Mouse (Mus musculus): Measurements from ENCODE around the gene Sycp3. TPM values are rescaled to one million over a fixed set of nuclear protein-coding genes. Genes with fewer than 3 reads are reported as not detected.

Sycp3 gene
- total and polyA plus RNA-seq, 2 experiments from 2014 or later: 0.57 to 1.0 TPM

DNA sequence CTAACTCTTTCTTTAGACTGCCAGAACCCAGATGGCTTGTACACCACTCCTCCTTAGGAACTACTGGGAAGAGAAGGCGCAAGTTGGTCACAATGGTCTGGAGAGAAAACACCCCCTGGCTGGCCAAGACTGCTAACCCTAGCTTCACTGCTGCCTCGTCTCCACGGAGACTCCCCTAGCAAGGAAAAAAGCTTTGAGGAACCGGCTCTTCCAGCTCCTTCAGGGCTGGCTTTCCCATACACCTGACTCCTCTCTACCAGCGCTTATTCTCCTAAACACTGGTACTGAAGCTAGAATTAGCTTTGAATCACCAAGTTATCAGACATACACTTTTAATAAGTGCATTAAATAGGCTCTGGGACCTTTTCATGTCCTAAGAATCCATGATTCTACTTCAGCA is 40.6 kb downstream of the Sycp3 start:
- ATAC-seq (no peak), DNase-seq (no peak)
- no peak overlapping the region for H3K9ac ChIP-seq
- no peak for TF ChIP-seq CTCF (IDR thresholded peaks at IDR 0.05; ENCODE audit: low read depth)
- H3K4me1 ChIP-seq (ENCODE audit: insufficient read depth): peaks cover 4% of the 10 kb centered on the region; the same call in 1 of the 2 replicates
- no peaks in the 10 kb centered on the region for H3K36me3 ChIP-seq (ENCODE audit: insufficient read depth)
- no peak overlapping the region for H3K4me3 ChIP-seq (ENCODE audit: low read depth, low read length)
- H3K9me3 ChIP-seq (ENCODE audit: low read length): no peaks in the 10 kb centered on the region
- no peak overlapping the region for H3K27ac ChIP-seq (ENCODE audit: low read depth, low read length)
- no peaks in the 10 kb centered on the region for H3K27me3 ChIP-seq (ENCODE audit: insufficient read depth, low read length)
- H3K4me2 ChIP-seq (ENCODE audit: low read depth): no peak overlapping the region
- 75% methylated on average over 5 of the region's 5 CpGs for WGBS

DNA sequence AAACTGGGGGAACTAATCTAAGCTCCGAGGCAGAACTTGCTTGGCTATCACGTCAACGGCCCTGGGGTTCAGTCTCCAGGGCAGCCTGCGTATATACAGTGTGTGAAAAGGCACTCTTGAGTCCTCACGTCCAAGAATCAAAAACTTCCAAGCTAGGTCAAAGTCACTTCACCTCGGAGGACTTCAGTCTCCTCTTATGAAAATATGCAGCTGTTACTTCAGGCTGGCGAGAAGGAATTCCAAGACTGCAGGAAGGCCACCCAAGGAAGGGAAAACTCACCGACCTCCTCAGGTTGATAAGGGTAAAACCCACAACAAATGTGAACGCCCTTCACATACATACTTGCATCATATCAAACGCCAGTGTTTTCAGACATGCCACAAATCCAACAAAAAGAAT is 42.0 kb downstream of the Sycp3 start:
- H3K4me2 ChIP-seq (ENCODE audit: low read depth): no peak overlapping the region
- H3K4me3 ChIP-seq (ENCODE audit: low read depth, low read length): no peak overlapping the region
- 91% methylated on average over 10 of the region's 10 CpGs for WGBS
- H3K27ac ChIP-seq (ENCODE audit: low read depth, low read length): no peak overlapping the region
- no peak for DNase-seq
- no peak overlapping the region for H3K9ac ChIP-seq
- ATAC-seq: no peak
- H3K27me3 ChIP-seq (ENCODE audit: insufficient read depth, low read length): no peaks in the 10 kb centered on the region
- peaks cover 4% of the 10 kb centered on the region; the same call in 1 of the 2 replicates for H3K4me1 ChIP-seq (ENCODE audit: insufficient read depth)
- H3K9me3 ChIP-seq (ENCODE audit: low read length): no peaks in the 10 kb centered on the region
- TF ChIP-seq CTCF (IDR thresholded peaks at IDR 0.05; ENCODE audit: low read depth): no peak
- no peaks in the 10 kb centered on the region for H3K36me3 ChIP-seq (ENCODE audit: insufficient read depth)

- Histone ChIP-seq H3K4me1 (ENCODE audit: insufficient read depth) (peaks cover 4% of the 10 kb centered on the region; the same call in 1 of the 2 replicates), H3K9ac (no peak overlapping the region), H3K4me3 (ENCODE audit: low read depth, low read length) (no peak overlapping the region; the same call in 1 of the 2 replicates), H3K27ac (ENCODE audit: low read depth, low read length) (no peak overlapping the region), H3K36me3 (ENCODE audit: insufficient read depth) (no peaks in the 10 kb centered on the region), H3K27me3 (ENCODE audit: insufficient read depth, low read length) (no peaks in the 10 kb centered on the region), H3K4me2 (ENCODE audit: low read depth) (peak overlapping the region; percentile 73), H3K9me3 (ENCODE audit: low read length) (no peaks in the 10 kb centered on the region)
- 42% methylated on average over 13 of the region's 13 CpGs for WGBS
- no peak for TF ChIP-seq CTCF (IDR thresholded peaks at IDR 0.05; ENCODE audit: low read depth)
- ATAC-seq (no peak), DNase-seq (peak; percentile 21)
Observed at GRCm38 (mm10) chr10:88501886-88502765, 42.8 kb downstream of the Sycp3 start.

GRCm38 (mm10) chr10:88502919-88503318 is 43.5 kb downstream of the Sycp3 start:
- no peaks in the 10 kb centered on the region for H3K27me3 ChIP-seq (ENCODE audit: insufficient read depth, low read length)
- peak overlapping the region; percentile 73 for H3K4me2 ChIP-seq (ENCODE audit: low read depth)
- 44% methylated on average over 4 of the region's 4 CpGs for WGBS
- H3K9ac ChIP-seq: peak overlapping the region; percentile 91
- H3K27ac ChIP-seq (ENCODE audit: low read depth, low read length): peak overlapping the region; percentile 80; the same call in 1 of the 2 replicates
- ATAC-seq (no peak), DNase-seq (no peak)
- peaks cover 4% of the 10 kb centered on the region; the same call in 1 of the 2 replicates for H3K4me1 ChIP-seq (ENCODE audit: insufficient read depth)
- no peak for TF ChIP-seq CTCF (IDR thresholded peaks at IDR 0.05; ENCODE audit: low read depth)
- H3K9me3 ChIP-seq (ENCODE audit: low read length): no peaks in the 10 kb centered on the region
- H3K36me3 ChIP-seq (ENCODE audit: insufficient read depth): no peaks in the 10 kb centered on the region
- peak overlapping the region; percentile 82 for H3K4me3 ChIP-seq (ENCODE audit: low read depth, low read length)

GRCm38 (mm10) chr10:88503421-88504314 is 44.3 kb downstream of the Sycp3 start, which contains the start of gene Chpt1:
Chpt1 (minus strand) TSS chr10:88504073.
- ATAC-seq (peak; percentile 93), DNase-seq (peak; percentile 84)
- no peaks in the 10 kb centered on the region for H3K9me3 ChIP-seq (ENCODE audit: low read length)
- peak within 1 kb of the TSS; percentile 91 for H3K9ac ChIP-seq
- peak within 1 kb of the TSS; percentile 82 for H3K4me3 ChIP-seq (ENCODE audit: low read depth, low read length)
- peak within 1 kb of the TSS; percentile 73 for H3K4me2 ChIP-seq (ENCODE audit: low read depth)
- H3K27ac ChIP-seq (ENCODE audit: low read depth, low read length): peak within 1 kb of the TSS; percentile 80
- 0 out of 2 replicates have a peak, but pooled peaks have one; percentile 29 for TF ChIP-seq CTCF (IDR thresholded peaks at IDR 0.05; ENCODE audit: low read depth)
- H3K4me1 ChIP-seq (ENCODE audit: insufficient read depth): peaks cover 4% of the 10 kb centered on the region; the same call in 1 of the 2 replicates
- 6% methylated on average over 60 of the region's 80 CpGs for WGBS
- H3K27me3 ChIP-seq (ENCODE audit: insufficient read depth, low read length): no peaks in the 10 kb centered on the region
- H3K36me3 ChIP-seq (ENCODE audit: insufficient read depth): no peaks in the 10 kb centered on the region

GRCm38 (mm10) chr10:88504481-88504880 is 45.1 kb downstream of the Sycp3 start:
- no peaks in the 10 kb centered on the region for H3K36me3 ChIP-seq (ENCODE audit: insufficient read depth)
- H3K4me3 ChIP-seq (ENCODE audit: low read depth, low read length): peak overlapping the region; percentile 82; the same call in 1 of the 2 replicates
- no peak for ATAC-seq

More at GRCm38 (mm10) chr10:88504481-88504880, 45.1 kb downstream of the Sycp3 start:
- Histone ChIP-seq H3K9ac (0 out of 2 replicates have a peak overlapping the region, but pooled peaks have one; percentile 91), H3K4me1 (ENCODE audit: insufficient read depth) (peaks cover 4% of the 10 kb centered on the region; the same call in 1 of the 2 replicates), H3K9me3 (ENCODE audit: low read length) (no peaks in the 10 kb centered on the region), H3K27ac (ENCODE audit: low read depth, low read length) (no peak overlapping the region), H3K27me3 (ENCODE audit: insufficient read depth, low read length) (no peaks in the 10 kb centered on the region), H3K4me2 (ENCODE audit: low read depth) (peak overlapping the region; percentile 73; the same call in 1 of the 2 replicates)
- 53% methylated on average over 3 of the region's 3 CpGs for WGBS
- no peak for TF ChIP-seq CTCF (IDR thresholded peaks at IDR 0.05; ENCODE audit: low read depth)
- DNase-seq: no peak
